Mouse (Mus musculus) forebrain, embryonic 11.5 days (tissue): ENCODE results near the gene Cd83. TPM values are rescaled to one million over a fixed set of nuclear protein-coding genes. Genes with fewer than 3 reads are reported as not detected.

Experiments used
- ATAC-seq: fragments of 200-750 bp; cut with Nextera tagmentation; replicated peaks from 2 replicates; pipeline ENCODE4 v1.8.0; 2017; ENCODE audit warnings: moderate TSS enrichment; ENCODE audit not compliant: low FRiP score
- DNase-seq: peaks from one replicate; pipeline ENCODE4 v3.0.0-alpha.2; 2017; ENCODE audit warnings: low spot score
- H3K27ac ChIP-seq: fragments of 300-500 bp; sonication (generic); 2 replicates; pipeline ENCODE4 v1.5.1; 2014; ENCODE audit warnings: low read depth, low read length
- H3K27me3 ChIP-seq: fragments of 300-500 bp; sonication (generic); 2 replicates; pipeline ENCODE4 v1.6.1; 2014; ENCODE audit warnings: mild to moderate bottlenecking, low read length, mixed read lengths; ENCODE audit not compliant: control insufficient read depth, insufficient read depth
- H3K36me3 ChIP-seq: fragments of 300-500 bp; sonication (generic); 2 replicates; pipeline ENCODE4 v1.6.1; 2014; ENCODE audit warnings: mild to moderate bottlenecking, low read length, moderate library complexity, mixed read lengths; ENCODE audit not compliant: control insufficient read depth, insufficient read depth
- H3K4me1 ChIP-seq: fragments of 300-500 bp; sonication (generic); replicated peaks from 2 replicates; pipeline ENCODE4 v1.6.1; 2014; ENCODE audit warnings: low read length, mixed read lengths; ENCODE audit not compliant: control insufficient read depth, insufficient read depth
- H3K4me2 ChIP-seq: fragments of 300-500 bp; sonication (generic); 2 replicates; pipeline ENCODE4 v1.6.1; 2014; ENCODE audit warnings: low read depth, mild to moderate bottlenecking, low read length, moderate library complexity, mixed read lengths; ENCODE audit not compliant: severe bottlenecking
- H3K4me3 ChIP-seq: fragments of 300-500 bp; sonication (generic); 2 replicates; pipeline ENCODE4 v1.5.1; 2014; ENCODE audit warnings: low read depth, low read length
- H3K9ac ChIP-seq: fragments of 300-500 bp; sonication (generic); 2 replicates; pipeline ENCODE4 v1.6.1; 2014; ENCODE audit warnings: low read length
- H3K9me3 ChIP-seq: fragments of 300-500 bp; sonication (generic); 2 replicates; pipeline ENCODE4 v1.6.1; 2016; ENCODE audit warnings: low read length, mixed read lengths; ENCODE audit not compliant: control insufficient read depth
- WGBS: fragments of 180-500 bp; shearing (Covaris S2); extraction: QIAGEN DNeasy Blood & Tissue Kit; methylation state at CpG from one replicate; pipeline ENCODE4 v1.1.7; 2014; 5-methylcytosine and 5-hydroxymethylcytosine counted together
- polyA plus RNA-seq: library from polyadenylated mRNA; unstranded; fragments of >200 nt; fragmentation: Nextera tagmentation; extraction: Ambion mirVana; gene quantifications from 2 replicates; pipeline ENCODE4 v1.2.1, GENCODE M21; 2014

The Cd83 gene
- polyA plus RNA-seq, 1 experiment from 2014 or later: 4.0 TPM

- no peak overlapping the region for H3K27ac ChIP-seq
- H3K4me2 ChIP-seq: no peak overlapping the region
- H3K9ac ChIP-seq: no peak overlapping the region
- H3K4me3 ChIP-seq: no peak overlapping the region
- no peaks in the 10 kb centered on the region for H3K9me3 ChIP-seq
- 86% methylated on average over 8 of the region's 8 CpGs for WGBS
- no peak for DNase-seq
- H3K4me1 ChIP-seq: peaks cover 5% of the 10 kb centered on the region
- ATAC-seq: no peak
- peaks cover 5% of the 10 kb centered on the region; the same call in 1 of the 2 replicates for H3K27me3 ChIP-seq
- no peaks in the 10 kb centered on the region for H3K36me3 ChIP-seq
Observed at GRCm38 (mm10) chr13:43780071-43780470, 4.5 kb upstream of the Cd83 start.

GRCm38 (mm10) chr13:43785712-43786072 is 1.1 kb downstream of the Cd83 start:
- WGBS: 32% methylated on average over 8 of the region's 8 CpGs
- Histone ChIP-seq H3K36me3 (no peaks in the 10 kb centered on the region), H3K4me2 (peak overlapping the region; percentile 99; the same call in 1 of the 2 replicates), H3K4me1 (peaks cover 18% of the 10 kb centered on the region), H3K9me3 (no peaks in the 10 kb centered on the region), H3K27ac (no peak overlapping the region), H3K9ac (no peak overlapping the region), H3K27me3 (peaks cover 16% of the 10 kb centered on the region; the same call in 1 of the 2 replicates), H3K4me3 (peak overlapping the region; percentile 59)
- DNase-seq (no peak), ATAC-seq (no peak)

GRCm38 (mm10) chr13:43786171-43786795 is 1.7 kb downstream of the Cd83 start:
- DNase-seq: no peak

DNA sequence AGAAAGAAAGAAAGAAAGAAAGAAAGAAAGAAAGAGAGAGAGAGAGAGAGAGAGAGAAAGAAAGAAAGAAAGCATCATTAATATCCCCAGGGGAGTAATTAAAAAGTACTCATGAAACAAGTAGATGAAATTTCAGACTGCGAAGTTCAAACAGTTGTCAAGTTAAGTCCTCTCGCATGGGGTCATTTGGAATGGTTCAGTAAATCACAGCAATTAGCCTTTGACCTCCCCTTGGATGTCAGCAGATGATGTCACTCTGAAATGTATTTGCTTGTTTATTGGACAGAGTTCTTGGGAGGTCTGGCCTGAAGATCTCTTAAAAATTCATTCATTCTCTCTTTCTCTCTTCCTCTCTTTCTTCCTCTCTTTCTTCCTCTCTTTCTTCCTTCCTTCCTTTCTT is 2.7 kb downstream of the Cd83 start:
- H3K9me3 ChIP-seq: no peaks in the 10 kb centered on the region
- no peaks in the 10 kb centered on the region for H3K36me3 ChIP-seq
- WGBS: 18% methylated on average over 2 of the region's 2 CpGs
- H3K27me3 ChIP-seq: peaks cover 16% of the 10 kb centered on the region; the same call in 1 of the 2 replicates
- no peak for DNase-seq
- no peak for ATAC-seq
- H3K4me1 ChIP-seq: peaks cover 18% of the 10 kb centered on the region
- H3K4me2 ChIP-seq: no peak overlapping the region
- no peak overlapping the region for H3K4me3 ChIP-seq
- no peak overlapping the region for H3K9ac ChIP-seq
- no peak overlapping the region for H3K27ac ChIP-seq

More at GRCm38 (mm10) chr13:43786171-43786795, 1.7 kb downstream of the Cd83 start:
- H3K27ac ChIP-seq: no peak overlapping the region
- H3K4me1 ChIP-seq: peaks cover 18% of the 10 kb centered on the region
- WGBS: 17% methylated on average over 12 of the region's 12 CpGs
- peaks cover 16% of the 10 kb centered on the region; the same call in 1 of the 2 replicates for H3K27me3 ChIP-seq
- ATAC-seq: no peak
- H3K4me2 ChIP-seq: peak overlapping the region; percentile 99; the same call in 1 of the 2 replicates
- H3K9me3 ChIP-seq: no peaks in the 10 kb centered on the region
- no peak overlapping the region for H3K4me3 ChIP-seq
- H3K9ac ChIP-seq: no peak overlapping the region
- no peaks in the 10 kb centered on the region for H3K36me3 ChIP-seq

GRCm38 (mm10) chr13:43788071-43788470 is 3.5 kb downstream of the Cd83 start:
- 88% methylated on average over 8 of the region's 8 CpGs for WGBS
- H3K4me1 ChIP-seq: peaks cover 18% of the 10 kb centered on the region
- H3K4me3 ChIP-seq: no peak overlapping the region
- peaks cover 16% of the 10 kb centered on the region; the same call in 1 of the 2 replicates for H3K27me3 ChIP-seq
- no peak overlapping the region for H3K27ac ChIP-seq
- ATAC-seq (no peak), DNase-seq (no peak)
- H3K9ac ChIP-seq: no peak overlapping the region
- no peak overlapping the region for H3K4me2 ChIP-seq
- no peaks in the 10 kb centered on the region for H3K36me3 ChIP-seq
- H3K9me3 ChIP-seq: no peaks in the 10 kb centered on the region

GRCm38 (mm10) chr13:43788983-43789645 is 4.5 kb downstream of the Cd83 start:
- Histone ChIP-seq H3K27me3 (peaks cover 14% of the 10 kb centered on the region; the same call in 1 of the 2 replicates), H3K9me3 (no peaks in the 10 kb centered on the region), H3K4me2 (no peak overlapping the region), H3K9ac (no peak overlapping the region), H3K4me3 (no peak overlapping the region), H3K4me1 (peaks cover 18% of the 10 kb centered on the region), H3K36me3 (no peaks in the 10 kb centered on the region), H3K27ac (no peak overlapping the region)
- DNase-seq (no peak), ATAC-seq (no peak)
- WGBS: 85% methylated on average over 10 of the region's 10 CpGs

GRCm38 (mm10) chr13:43790229-43791001 is 5.8 kb downstream of the Cd83 start:
- Histone ChIP-seq H3K36me3 (no peaks in the 10 kb centered on the region), H3K4me1 (peaks cover 10% of the 10 kb centered on the region; the same call in 1 of the 2 replicates), H3K27ac (no peak overlapping the region), H3K27me3 (peaks cover 9% of the 10 kb centered on the region; the same call in 1 of the 2 replicates), H3K9ac (no peak overlapping the region), H3K4me3 (no peak overlapping the region), H3K4me2 (no peak overlapping the region), H3K9me3 (no peaks in the 10 kb centered on the region)
- ATAC-seq: no peak
- DNase-seq: no peak
- WGBS: 95% methylated on average over 11 of the region's 11 CpGs

DNA sequence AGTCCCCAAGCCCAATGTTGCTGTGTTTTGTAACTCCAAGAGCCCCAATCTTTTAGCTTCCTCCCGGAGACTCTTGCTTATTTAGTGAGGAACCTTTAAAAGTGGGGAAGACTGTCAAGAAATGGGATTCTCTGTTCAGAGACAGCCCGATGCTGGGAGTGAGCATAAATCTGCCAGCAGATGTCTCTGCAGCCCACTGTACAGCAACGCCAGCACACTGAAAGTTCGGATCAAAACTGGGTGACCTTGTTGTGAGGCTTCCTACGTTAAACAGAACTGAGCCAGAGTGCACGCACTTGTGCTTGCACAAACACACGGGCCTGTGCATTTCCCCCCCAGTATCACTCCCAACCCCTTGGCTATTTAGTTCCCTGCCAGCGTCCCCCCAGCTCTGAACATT is 10.8 kb downstream of the Cd83 start:
- Histone ChIP-seq H3K4me1 (no peaks in the 10 kb centered on the region), H3K9ac (no peak overlapping the region), H3K27me3 (no peaks in the 10 kb centered on the region), H3K4me3 (no peak overlapping the region), H3K27ac (no peak overlapping the region), H3K36me3 (no peaks in the 10 kb centered on the region), H3K4me2 (no peak overlapping the region), H3K9me3 (no peaks in the 10 kb centered on the region)
- no peak for DNase-seq
- ATAC-seq: no peak
- 63% methylated on average over 8 of the region's 8 CpGs for WGBS
